Mouse (Mus musculus): Measurements from ENCODE around the gene Zbtb7a. TPM values are rescaled to one million over a fixed set of nuclear protein-coding genes. Genes with fewer than 3 reads are reported as not detected.
"Not testable (repeated sequence)": the region's sequence is repeated elsewhere in the genome, so short reads cannot be mapped to it uniquely, and the experiment has no call there.

Gene Zbtb7a
- total RNA-seq, 2 experiments from 2014 or later: 37.9 to 39.5 TPM

DNA sequence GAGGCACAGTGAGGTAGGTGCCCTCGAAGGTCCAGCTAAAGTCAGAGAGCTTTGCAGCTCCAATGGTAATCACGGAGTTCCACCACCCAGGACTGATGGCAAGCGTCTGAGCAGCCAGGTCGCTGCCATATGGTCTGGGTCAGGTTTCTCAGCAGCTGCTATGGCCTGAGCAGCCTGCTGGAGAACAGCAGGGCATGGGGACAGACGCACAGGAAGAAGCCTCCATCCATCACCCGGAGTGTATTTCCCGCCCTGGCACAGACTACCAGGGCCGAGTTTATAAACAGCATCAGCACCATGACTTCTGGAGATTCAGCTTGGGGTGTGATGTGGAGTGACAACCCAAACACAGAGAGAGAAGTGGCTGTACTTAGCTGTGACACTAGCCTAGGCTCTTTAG, 30.1 kb downstream of the Zbtb7a start:
- intact Hi-C loops (cut with DNase I): loop anchor here (2.0 kb wide), 1 partner anchor 18 kb away; no protein-coding TSS in a partner anchor
- DNase-seq: no peak

- peak; percentile 100 for DNase-seq
- intact Hi-C loops (cut with DNase I): no loop called here
Observed at GRCm38 (mm10) chr10:81167200-81168086, 32.4 kb downstream of the Zbtb7a start, which contains the start of gene Pias4. Gene Pias4, minus strand, starts transcription at chr10:81167923.

- intact Hi-C loops (cut with DNase I): no loop called here
- no peak for DNase-seq
Observed at GRCm38 (mm10) chr10:81168087-81168431, 33.0 kb downstream of the Zbtb7a start.

GRCm38 (mm10) chr10:81168521-81169244, 33.7 kb downstream of the Zbtb7a start:
- intact Hi-C loops (cut with DNase I): no loop called here

DNA sequence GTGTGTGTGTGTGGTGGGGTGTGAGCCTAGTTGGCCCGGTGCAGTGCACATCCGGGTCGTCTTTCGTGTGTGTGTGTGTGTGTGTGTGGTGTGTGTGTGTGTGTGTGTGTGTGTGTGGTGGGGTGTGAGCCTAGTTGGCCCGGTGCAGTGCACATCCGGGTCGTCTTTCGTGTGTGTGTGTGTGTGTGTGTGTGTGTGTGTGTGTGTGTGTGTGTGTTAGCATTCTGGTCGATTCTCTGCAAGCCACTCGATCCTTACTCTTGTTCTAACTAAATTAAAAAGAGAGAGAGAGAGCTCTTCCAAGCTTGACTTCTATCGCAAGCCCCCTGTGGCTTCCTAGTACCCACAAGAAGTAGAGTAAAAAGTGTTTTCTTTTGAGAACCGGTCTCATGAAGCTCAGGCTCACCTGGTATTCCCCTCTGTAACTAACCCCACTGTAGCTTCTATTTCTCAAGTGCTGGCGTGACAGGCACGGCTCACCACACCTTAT, 34.4 kb downstream of the Zbtb7a start:
- DNase-seq; intact Hi-C loops (cut with DNase I): not testable (repeated sequence)

More at GRCm38 (mm10) chr10:81168521-81169244, 33.7 kb downstream of the Zbtb7a start:
- DNase-seq: peak; percentile 85

GRCm38 (mm10) chr10:81173132-81173531, 38.1 kb downstream of the Zbtb7a start:
- DNase-seq: peak; percentile 84 to 87
- intact Hi-C loops (cut with DNase I): no loop called here

GRCm38 (mm10) chr10:81174617-81175344, 39.8 kb downstream of the Zbtb7a start:
- peak; percentile 88 to 92 for DNase-seq
- intact Hi-C loops (cut with DNase I): loop anchor here (2.0 to 5.0 kb wide), 2 partner anchors 37 to 174 kb away; partner anchors contain the start of gene Zbtb7a

DNA sequence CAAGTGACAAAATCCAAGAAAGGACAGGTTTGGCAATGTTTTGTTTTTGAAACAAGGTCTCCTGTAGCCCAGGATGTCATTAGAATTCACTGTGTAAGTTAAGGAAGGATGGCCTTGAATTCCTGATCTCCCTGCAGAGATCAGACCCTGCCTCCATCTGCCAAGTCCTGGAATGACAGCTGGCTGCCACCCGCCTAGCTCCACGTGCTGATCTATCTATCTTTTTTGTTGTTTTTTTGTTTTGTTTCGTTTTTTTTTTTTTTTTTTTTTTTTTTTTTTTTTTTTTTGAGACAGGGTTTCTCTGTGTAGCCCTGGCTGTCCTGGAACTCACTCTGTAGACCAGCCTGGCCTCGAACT, 40.3 kb downstream of the Zbtb7a start:
- DNase-seq: not testable (repeated sequence)
- intact Hi-C loops (cut with DNase I): loop anchor here (2.0 to 5.0 kb wide), 2 partner anchors 38 to 175 kb away; partner anchors contain the start of gene Zbtb7a

- intact Hi-C loops (cut with DNase I): loop anchor here (2.0 to 5.0 kb wide), 2 partner anchors 39 to 175 kb away; partner anchors contain the start of gene Zbtb7a
- no peak for DNase-seq
Observed at GRCm38 (mm10) chr10:81175936-81176465, 41.0 kb downstream of the Zbtb7a start.

DNA sequence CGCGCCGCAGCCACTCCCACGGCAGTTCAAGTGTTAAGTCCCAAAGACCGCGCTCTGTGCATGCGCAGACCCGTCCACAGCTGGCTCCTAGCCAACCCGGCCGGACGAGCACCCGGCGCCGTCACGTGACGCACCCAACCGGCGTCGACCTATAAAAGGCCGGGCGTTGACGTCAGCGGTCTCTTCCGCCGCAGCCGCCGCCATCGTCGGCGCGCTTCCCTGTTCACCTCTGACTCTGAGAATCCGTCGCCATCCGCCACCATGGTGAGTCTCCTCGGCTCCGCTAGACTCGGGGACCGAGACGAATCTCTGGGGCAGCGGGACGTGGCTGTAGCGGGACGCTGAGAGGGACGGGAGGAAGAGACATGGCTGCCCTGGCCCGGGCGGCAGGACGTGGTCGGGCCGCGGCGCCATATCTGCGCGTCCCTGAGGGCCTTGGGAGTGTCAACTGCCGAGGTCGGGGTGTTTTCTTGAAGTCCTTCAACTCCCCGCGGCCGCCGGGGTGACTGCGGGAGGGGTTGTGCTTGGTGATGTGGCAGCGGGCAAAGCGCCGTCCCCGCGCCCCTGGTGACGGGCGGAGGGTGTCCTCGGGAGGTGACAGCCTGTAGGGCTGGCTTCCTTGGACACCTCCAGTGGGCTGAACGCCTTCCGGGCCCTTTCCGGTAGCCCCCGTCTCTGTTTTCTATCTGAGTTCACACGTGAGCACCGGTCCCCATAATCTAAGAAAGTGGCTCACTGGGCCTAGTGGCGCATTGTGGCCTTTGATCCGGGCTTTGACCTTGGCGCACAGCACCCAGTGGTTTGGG, 41.6 kb downstream of the Zbtb7a start, which contains the start of gene Eef2:
Gene Eef2 (plus strand): TSS at position 166 of the 806 bp plus-strand sequence.
- intact Hi-C loops (cut with DNase I): loop anchor here (5.0 kb wide), 1 partner anchor 39 kb away; the partner anchor contains the start of gene Zbtb7a
- peak; percentile 100 for DNase-seq

- DNase-seq: peak in 1 of 2 experiments; percentile 45
- intact Hi-C loops (cut with DNase I): loop anchor here (5.0 kb wide), 1 partner anchor 40 kb away; the partner anchor contains the start of gene Zbtb7a
Observed at GRCm38 (mm10) chr10:81177491-81177925, 42.5 kb downstream of the Zbtb7a start.

GRCm38 (mm10) chr10:81177958-81178712, 43.1 kb downstream of the Zbtb7a start:
- DNase-seq: no peak
- intact Hi-C loops (cut with DNase I): loop anchor here (5.0 kb wide), 1 partner anchor 41 kb away; the partner anchor contains the start of gene Zbtb7a

- DNase-seq: no peak
- intact Hi-C loops (cut with DNase I): loop anchor here (5.0 kb wide), 1 partner anchor 42 kb away; the partner anchor contains the start of gene Zbtb7a
Observed at GRCm38 (mm10) chr10:81178927-81179326, 43.9 kb downstream of the Zbtb7a start.

GRCm38 (mm10) chr10:81179451-81180342, 44.7 kb downstream of the Zbtb7a start:
- no peak for DNase-seq
- intact Hi-C loops (cut with DNase I): loop anchor here (5.0 kb wide), 1 partner anchor 42 kb away; the partner anchor contains the start of gene Zbtb7a

GRCm38 (mm10) chr10:81180946-81181345, 45.9 kb downstream of the Zbtb7a start:
- intact Hi-C loops (cut with DNase I): no loop called here
- no peak for DNase-seq

- intact Hi-C loops (cut with DNase I); DNase-seq: not testable (repeated sequence)
Observed at GRCm38 (mm10) chr10:81181860-81182259, 46.8 kb downstream of the Zbtb7a start.

Measured in heart, postnatal 36 days (tissue).